Mouse (Mus musculus) lung, adult 2 months (tissue): ENCODE results near the gene Rtn1. TPM values are rescaled to one million over a fixed set of nuclear protein-coding genes. Genes with fewer than 3 reads are reported as not detected.

Experiments
- DNase-seq: peaks from one replicate; pipeline ENCODE4 v3.0.0; 2022
- H3K4me1 ChIP-seq: fragments of 200-500 bp; 2 replicates; pipeline ENCODE4 v1.6.1; 2011; ENCODE audit warnings: low read length; ENCODE audit not compliant: control insufficient read depth, insufficient read depth
- H3K4me3 ChIP-seq: fragments of 200-500 bp; replicated peaks from 2 replicates; pipeline ENCODE3; 2011; ENCODE audit warnings: low read depth, mild to moderate bottlenecking, control low read depth, low read length; ENCODE audit errors: extremely low read depth
- CTCF ChIP-seq: fragments of 200-500 bp; IDR thresholded peaks from 2 replicates; pipeline ENCODE4 v1.5.1; 2011; ENCODE audit warnings: mild to moderate bottlenecking, low read length, control low read depth; ENCODE audit not compliant: insufficient read depth
- POLR2A ChIP-seq: fragments of 200-500 bp; IDR thresholded peaks from 2 replicates; pipeline ENCODE4 v1.6.1; 2011; ENCODE audit warnings: low read depth, mild to moderate bottlenecking, control low read depth, low read length, borderline replicate concordance; ENCODE audit errors: extremely low read depth
- WGBS: fragments of 180-500 bp; shearing (Covaris S2); methylation state at CpG from one replicate; pipeline ENCODE4 v1.1.7; 2018; 5-methylcytosine and 5-hydroxymethylcytosine counted together
- polyA plus RNA-seq: library from polyadenylated mRNA; depleted of rRNA; stranded (reverse); fragments of >200 nt; gene quantifications from 2 replicates; pipeline ENCODE4 v1.2.3, GENCODE M21; 2012

Rtn1 gene
- polyA plus RNA-seq, 1 experiment = 9.2 TPM

- WGBS = 31% methylated on average over 3 of the region's 3 CpGs
- Histone ChIP-seq H3K4me3 (no peak overlapping the region), H3K4me1 (no peaks in the 10 kb centered on the region)
- DNase-seq = no peak
- TF ChIP-seq POLR2A (no peak), CTCF (peak; percentile 52)
Measured at GRCm38 (mm10) chr12:72417762-72418161, 8.9 kb upstream of the Rtn1 start.

GRCm38 (mm10) chr12:72408111-72408891 lies 553 bp downstream of the Rtn1 start:
- DNase-seq = peak; percentile 29
- Histone ChIP-seq H3K4me1 (no peaks in the 10 kb centered on the region), H3K4me3 (peak overlapping the region; percentile 55)
- under 1% methylated on average over 63 of the region's 63 CpGs for WGBS
- no peak for TF ChIP-seq CTCF
- 0 out of 2 replicates have a peak, but pooled peaks have one; percentile 24 for TF ChIP-seq POLR2A

- WGBS = 1% methylated on average over 17 of the region's 17 CpGs
Measured at GRCm38 (mm10) chr12:72407721-72408110, 1.1 kb downstream of the Rtn1 start.

GRCm38 (mm10) chr12:72407146-72407545 lies 1.7 kb downstream of the Rtn1 start:
- TF ChIP-seq POLR2A (no peak), CTCF (no peak)
- 30% methylated on average over 11 of the region's 11 CpGs for WGBS
- no peaks in the 10 kb centered on the region for H3K4me1 ChIP-seq
- no peak for DNase-seq
- no peak overlapping the region for H3K4me3 ChIP-seq

More at GRCm38 (mm10) chr12:72407721-72408110, 1.1 kb downstream of the Rtn1 start:
- DNase-seq = no peak
- no peak for TF ChIP-seq CTCF
- no peak for TF ChIP-seq POLR2A
- Histone ChIP-seq H3K4me3 (peak overlapping the region; percentile 55), H3K4me1 (no peaks in the 10 kb centered on the region)

- WGBS = 59% methylated on average over 4 of the region's 5 CpGs
- no peak for DNase-seq
- TF ChIP-seq POLR2A (no peak), CTCF (no peak)
- Histone ChIP-seq H3K4me3 (no peak overlapping the region), H3K4me1 (no peaks in the 10 kb centered on the region)
Measured at GRCm38 (mm10) chr12:72405031-72405430, 3.8 kb downstream of the Rtn1 start.

- no peaks in the 10 kb centered on the region for H3K4me1 ChIP-seq
- TF ChIP-seq CTCF = no peak
- TF ChIP-seq POLR2A = no peak
- DNase-seq = no peak
- no peak overlapping the region for H3K4me3 ChIP-seq
- WGBS = 57% methylated on average over 13 of the region's 13 CpGs
Measured at GRCm38 (mm10) chr12:72393046-72393805, 15.6 kb downstream of the Rtn1 start.

- no peak for DNase-seq
- Histone ChIP-seq H3K4me1 (no peaks in the 10 kb centered on the region), H3K4me3 (no peak overlapping the region)
- WGBS = 55% methylated on average over 2 of the region's 2 CpGs
- no peak for TF ChIP-seq POLR2A
- TF ChIP-seq CTCF = no peak
Measured at GRCm38 (mm10) chr12:72390346-72390745, 18.5 kb downstream of the Rtn1 start.

GRCm38 (mm10) chr12:72389377-72390103 lies 19.3 kb downstream of the Rtn1 start:
- Histone ChIP-seq H3K4me3 (no peak overlapping the region), H3K4me1 (no peaks in the 10 kb centered on the region)
- no peak for DNase-seq
- TF ChIP-seq POLR2A = no peak
- TF ChIP-seq CTCF = no peak
- WGBS = 71% methylated on average over 14 of the region's 14 CpGs

GRCm38 (mm10) chr12:72388835-72389234 lies 20.0 kb downstream of the Rtn1 start:
- TF ChIP-seq POLR2A (no peak), CTCF (no peak)
- DNase-seq = no peak
- Histone ChIP-seq H3K4me3 (no peak overlapping the region), H3K4me1 (no peaks in the 10 kb centered on the region)
- 81% methylated on average over 5 of the region's 5 CpGs for WGBS
